Mouse (Mus musculus): ENCODE results near the gene Dlgap5. TPM values are rescaled to one million over a fixed set of nuclear protein-coding genes. Genes with fewer than 3 reads are reported as not detected.
A peak's percentile ranks its signal among the peaks of the same experiment; 100 is the strongest.

Gene Dlgap5
- total and polyA plus RNA-seq, 2 experiments from 2014 or later = 5.5 to 10.0 TPM

- ATAC-seq = peak; percentile 71
- Histone ChIP-seq H3K36me3 (ENCODE audit: insufficient read depth, low read length) (no peaks in the 10 kb centered on the region; the same call in 1 of the 2 replicates), H3K4me2 (ENCODE audit: low read depth, low read length) (no peak overlapping the region), H3K27ac (peak overlapping the region; percentile 51; the same call in 1 of the 2 replicates), H3K9me3 (ENCODE audit: low read length) (no peaks in the 10 kb centered on the region), H3K4me3 (ENCODE audit: low read length) (no peak overlapping the region), H3K4me1 (ENCODE audit: insufficient read depth, low read length) (no peaks in the 10 kb centered on the region), H3K9ac (replicated peaks; ENCODE audit: low read length) (no peak overlapping the region), H3K27me3 (ENCODE audit: insufficient read depth, low read length) (no peaks in the 10 kb centered on the region)
- WGBS = 54% methylated on average over 5 of the region's 5 CpGs
- peak; percentile 78 for TF ChIP-seq CTCF (IDR thresholded peaks at IDR 0.05; ENCODE audit: low read depth)
- peak; percentile 71 for DNase-seq (ENCODE audit: low spot score)
Observed at GRCm38 (mm10) chr14:47396165-47396652, 22.0 kb downstream of the Dlgap5 start.

DNA sequence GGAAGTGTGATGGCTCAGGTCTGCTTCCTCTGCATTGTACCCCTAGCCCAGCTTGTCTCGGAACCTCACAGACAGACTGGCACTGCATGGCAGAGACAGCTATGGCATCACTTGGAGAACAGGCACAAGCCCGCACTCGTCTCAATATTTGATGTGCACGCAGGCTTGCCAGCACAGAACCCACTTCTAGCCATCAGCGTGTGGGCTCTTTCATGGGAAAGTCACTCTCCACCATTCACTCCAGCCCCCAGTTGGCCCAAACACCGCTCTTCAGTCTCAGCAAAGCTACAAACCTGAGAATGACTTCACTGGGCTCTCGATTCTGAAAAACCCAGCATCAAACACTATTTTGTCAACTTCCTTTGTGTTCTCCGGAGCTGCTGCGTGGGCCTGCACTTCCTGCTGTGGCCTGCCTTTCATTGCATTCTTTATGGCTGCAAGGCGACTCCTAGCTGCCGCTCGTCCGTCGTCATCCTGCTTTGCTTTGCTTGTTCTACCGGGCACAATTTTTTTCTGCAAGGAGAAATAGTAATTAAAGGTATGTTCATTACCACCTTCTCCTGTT, 22.7 kb downstream of the Dlgap5 start:
- DNase-seq (ENCODE audit: low spot score) = peak; percentile 63
- WGBS = 41% methylated on average over 15 of the region's 15 CpGs
- peak; percentile 80 for ATAC-seq

GRCm38 (mm10) chr14:47395007-47395406, 23.2 kb downstream of the Dlgap5 start:
- no peak for TF ChIP-seq CTCF (IDR thresholded peaks at IDR 0.05; ENCODE audit: low read depth)
- H3K4me3 ChIP-seq (ENCODE audit: low read length) = no peak overlapping the region
- peak; percentile 62 for ATAC-seq

More for the DNA sequence above, 22.7 kb downstream of the Dlgap5 start:
- no peak for TF ChIP-seq CTCF (IDR thresholded peaks at IDR 0.05; ENCODE audit: low read depth)
- H3K9me3 ChIP-seq (ENCODE audit: low read length) = no peaks in the 10 kb centered on the region
- no peaks in the 10 kb centered on the region; the same call in 1 of the 2 replicates for H3K36me3 ChIP-seq (ENCODE audit: insufficient read depth, low read length)
- H3K9ac ChIP-seq (replicated peaks; ENCODE audit: low read length) = no peak overlapping the region
- no peak overlapping the region for H3K4me3 ChIP-seq (ENCODE audit: low read length)
- no peaks in the 10 kb centered on the region for H3K27me3 ChIP-seq (ENCODE audit: insufficient read depth, low read length)
- no peaks in the 10 kb centered on the region for H3K4me1 ChIP-seq (ENCODE audit: insufficient read depth, low read length)
- no peak overlapping the region for H3K4me2 ChIP-seq (ENCODE audit: low read depth, low read length)
- H3K27ac ChIP-seq = peak overlapping the region; percentile 51; the same call in 1 of the 2 replicates

GRCm38 (mm10) chr14:47393354-47394094, 24.7 kb downstream of the Dlgap5 start:
- Histone ChIP-seq H3K4me2 (ENCODE audit: low read depth, low read length) (no peak overlapping the region), H3K36me3 (ENCODE audit: insufficient read depth, low read length) (no peaks in the 10 kb centered on the region; the same call in 1 of the 2 replicates), H3K4me1 (ENCODE audit: insufficient read depth, low read length) (no peaks in the 10 kb centered on the region), H3K27me3 (ENCODE audit: insufficient read depth, low read length) (no peaks in the 10 kb centered on the region), H3K4me3 (ENCODE audit: low read length) (no peak overlapping the region), H3K9me3 (ENCODE audit: low read length) (no peaks in the 10 kb centered on the region), H3K27ac (no peak overlapping the region), H3K9ac (replicated peaks; ENCODE audit: low read length) (no peak overlapping the region)
- TF ChIP-seq CTCF (IDR thresholded peaks at IDR 0.05; ENCODE audit: low read depth) = no peak
- no peak for ATAC-seq
- no peak for DNase-seq (ENCODE audit: low spot score)
- WGBS = 94% methylated on average over 10 of the region's 10 CpGs

More at GRCm38 (mm10) chr14:47395007-47395406, 23.2 kb downstream of the Dlgap5 start:
- 75% methylated on average over 6 of the region's 6 CpGs for WGBS
- Histone ChIP-seq H3K27ac (peak overlapping the region; percentile 51; the same call in 1 of the 2 replicates), H3K27me3 (ENCODE audit: insufficient read depth, low read length) (no peaks in the 10 kb centered on the region), H3K9me3 (ENCODE audit: low read length) (no peaks in the 10 kb centered on the region), H3K4me1 (ENCODE audit: insufficient read depth, low read length) (no peaks in the 10 kb centered on the region), H3K9ac (replicated peaks; ENCODE audit: low read length) (no peak overlapping the region), H3K4me2 (ENCODE audit: low read depth, low read length) (no peak overlapping the region), H3K36me3 (ENCODE audit: insufficient read depth, low read length) (no peaks in the 10 kb centered on the region; the same call in 1 of the 2 replicates)
- no peak for DNase-seq (ENCODE audit: low spot score)

DNA sequence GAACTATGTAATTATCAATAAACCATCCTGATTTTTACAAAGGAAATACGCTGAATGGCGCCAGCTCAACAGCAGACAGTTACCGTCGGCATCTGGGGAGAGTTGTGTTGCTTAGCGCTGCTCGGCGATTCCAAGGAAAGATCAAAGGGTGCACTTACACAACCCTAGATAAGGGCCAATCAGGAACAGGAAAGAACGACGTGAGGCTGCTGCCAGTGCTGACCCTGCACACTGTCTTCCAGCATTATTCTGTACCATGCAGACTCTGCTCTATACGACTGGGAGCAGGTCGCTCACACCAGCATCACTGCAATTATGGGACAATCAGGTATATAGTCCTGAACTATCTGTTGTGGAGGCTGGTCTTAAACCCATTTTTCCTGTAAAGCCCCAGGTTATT, 32.1 kb downstream of the Dlgap5 start:
- no peak for TF ChIP-seq CTCF (IDR thresholded peaks at IDR 0.05; ENCODE audit: low read depth)
- no peaks in the 10 kb centered on the region for H3K4me1 ChIP-seq (ENCODE audit: insufficient read depth, low read length)
- DNase-seq (ENCODE audit: low spot score) (no peak), ATAC-seq (no peak)
- H3K27me3 ChIP-seq (ENCODE audit: insufficient read depth, low read length) = no peaks in the 10 kb centered on the region
- no peaks in the 10 kb centered on the region for H3K9me3 ChIP-seq (ENCODE audit: low read length)
- no peak overlapping the region for H3K4me3 ChIP-seq (ENCODE audit: low read length)
- H3K36me3 ChIP-seq (ENCODE audit: insufficient read depth, low read length) = no peaks in the 10 kb centered on the region
- no peak overlapping the region for H3K4me2 ChIP-seq (ENCODE audit: low read depth, low read length)
- H3K27ac ChIP-seq = no peak overlapping the region
- no peak overlapping the region for H3K9ac ChIP-seq (replicated peaks; ENCODE audit: low read length)
- 80% methylated on average over 11 of the region's 11 CpGs for whole genome bisulfite sequencing

DNA sequence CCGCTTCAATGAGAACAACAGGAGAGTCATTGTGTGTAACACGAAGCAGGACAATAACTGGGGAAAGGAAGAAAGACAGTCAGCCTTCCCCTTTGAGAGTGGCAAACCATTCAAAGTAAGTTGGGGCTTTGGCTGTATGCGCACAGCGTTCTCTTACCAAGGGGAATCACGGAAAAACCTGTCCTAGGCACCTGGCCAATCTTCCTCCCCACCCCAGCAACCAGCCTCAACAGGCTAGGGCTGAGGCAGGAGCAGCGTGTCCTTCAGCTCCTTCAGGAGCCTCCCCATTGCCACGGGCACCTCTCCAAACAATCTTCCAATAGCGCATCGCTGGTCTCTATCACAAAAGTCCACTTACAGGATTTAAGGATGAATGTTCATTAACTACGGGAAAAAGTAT, 33.6 kb downstream of the Dlgap5 start:
- no peak for TF ChIP-seq CTCF (IDR thresholded peaks at IDR 0.05; ENCODE audit: low read depth)
- Histone ChIP-seq H3K4me3 (ENCODE audit: low read length) (no peak overlapping the region), H3K9me3 (ENCODE audit: low read length) (no peaks in the 10 kb centered on the region), H3K27ac (no peak overlapping the region), H3K27me3 (ENCODE audit: insufficient read depth, low read length) (no peaks in the 10 kb centered on the region), H3K4me1 (ENCODE audit: insufficient read depth, low read length) (no peaks in the 10 kb centered on the region), H3K9ac (replicated peaks; ENCODE audit: low read length) (no peak overlapping the region), H3K4me2 (ENCODE audit: low read depth, low read length) (no peak overlapping the region), H3K36me3 (ENCODE audit: insufficient read depth, low read length) (no peaks in the 10 kb centered on the region)
- ATAC-seq = no peak
- WGBS = 74% methylated on average over 10 of the region's 10 CpGs
- DNase-seq (ENCODE audit: low spot score) = no peak
